Mouse (Mus musculus) heart, adult 2 months (tissue): ENCODE results near the gene Snrpf. TPM values are rescaled to one million over a fixed set of nuclear protein-coding genes. Genes with fewer than 3 reads are reported as not detected.

Experiments used
- DNase-seq, 2 experiments: peaks; one replicate each; pipeline ENCODE4 v3.0.0; 2021
- H3K27ac ChIP-seq: fragments of 200-600 bp; 2 replicates; pipeline ENCODE4 v1.8.1; 2022
- H3K27me3 ChIP-seq: fragments of 200-500 bp; 2 replicates; pipeline ENCODE4 v1.6.1; 2012; ENCODE audit warnings: mild to moderate bottlenecking, low read length, inconsistent platforms, mixed read lengths; ENCODE audit not compliant: control insufficient read depth, insufficient read depth
- H3K36me3 ChIP-seq: fragments of 200-500 bp; 2 replicates; pipeline ENCODE4 v1.6.1; 2012; ENCODE audit warnings: low read length, inconsistent platforms; ENCODE audit not compliant: control insufficient read depth, insufficient read depth
- H3K4me1 ChIP-seq: fragments of 200-500 bp; 2 replicates; pipeline ENCODE4 v1.6.1; 2011; ENCODE audit warnings: low read length; ENCODE audit not compliant: control insufficient read depth, insufficient read depth
- H3K4me3 ChIP-seq: fragments of 200-600 bp; 2 replicates; pipeline ENCODE4 v1.8.1; 2022
- H3K79me2 ChIP-seq: fragments of 200-500 bp; replicated peaks from 2 replicates; pipeline ENCODE4 v1.6.1; 2012; ENCODE audit warnings: mild to moderate bottlenecking, inconsistent platforms, low read length, moderate library complexity, mixed read lengths; ENCODE audit not compliant: control insufficient read depth, insufficient read depth
- H3K9ac ChIP-seq: fragments of 200-500 bp; 2 replicates; pipeline ENCODE4 v1.6.1; 2012; ENCODE audit warnings: low read depth, mild to moderate bottlenecking, control low read depth, inconsistent platforms, low read length, mixed read lengths
- CTCF ChIP-seq: fragments of 200-600 bp; IDR thresholded peaks from 2 replicates; pipeline ENCODE4 v1.8.1; 2022; ENCODE audit warnings: antibody characterized with exemption, mild to moderate bottlenecking, moderate library complexity
- EP300 ChIP-seq: fragments of 200-500 bp; IDR thresholded peaks from 2 replicates; pipeline ENCODE4 v1.6.1; 2011; ENCODE audit warnings: low read depth, low read length, control low read depth; ENCODE audit not compliant: insufficient read depth
- POLR2A ChIP-seq: fragments of 200-500 bp; IDR thresholded peaks from 2 replicates; pipeline ENCODE4 v1.6.1; 2011; ENCODE audit warnings: mild to moderate bottlenecking, low read depth, low read length, control low read depth; ENCODE audit not compliant: insufficient read depth
- WGBS: fragments of 180-500 bp; shearing (Covaris S2); methylation state at CpG from one replicate; pipeline ENCODE4 v1.1.7; 2018; 5-methylcytosine and 5-hydroxymethylcytosine counted together
- intact Hi-C: fragments of 180-260 bp; cut with DNase I; formaldehyde crosslinking; loops from one replicate; pipeline ENCODE4 v1.15.1; 2025
- polyA plus RNA-seq: library from polyadenylated mRNA; depleted of rRNA; stranded (reverse); fragments of >200 nt; gene quantifications from 2 replicates; pipeline ENCODE4 v1.2.3, GENCODE M21; 2012
- total RNA-seq, 2 experiments: library from RNA; stranded (reverse); gene quantifications; 2 replicates each; pipeline ENCODE4 v1.2.3; 2021

Snrpf gene
- total and polyA plus RNA-seq, 3 experiments, result 9.6 to 20.5 (median 11.3) TPM

DNA sequence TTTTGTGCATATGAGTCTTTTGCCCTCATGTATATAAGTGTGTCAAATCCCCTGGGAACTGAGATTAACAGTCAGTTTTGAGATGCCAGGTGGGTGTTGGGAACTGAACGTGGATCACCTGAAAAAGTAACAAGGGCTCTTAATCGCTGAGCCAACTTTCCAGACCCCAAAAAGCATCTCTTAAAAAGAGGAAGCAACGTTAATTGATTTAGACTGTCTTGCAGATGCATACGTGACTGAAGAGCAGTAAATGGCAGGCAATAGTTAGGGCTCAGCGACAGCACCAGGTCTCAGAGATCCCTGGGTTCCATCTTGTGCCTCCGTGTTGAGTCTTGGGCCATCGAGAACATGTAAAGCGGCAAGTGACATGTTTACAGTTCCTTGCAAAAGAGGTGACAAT lies 36.9 kb downstream of the Snrpf start:
- no peaks in the 10 kb centered on the region for H3K4me1 ChIP-seq
- H3K4me3 ChIP-seq, result no peak overlapping the region
- no peak for DNase-seq
- H3K9ac ChIP-seq, result no peak overlapping the region
- H3K36me3 ChIP-seq, result no peaks in the 10 kb centered on the region
- TF ChIP-seq CTCF (no peak), EP300 (no peak), POLR2A (no peak)
- no peaks in the 10 kb centered on the region for H3K27me3 ChIP-seq
- no peaks in the 10 kb centered on the region for H3K79me2 ChIP-seq
- intact Hi-C loops, result no loop called here
- WGBS, result 79% methylated on average over 8 of the region's 8 CpGs
- H3K27ac ChIP-seq, result no peak overlapping the region

DNA sequence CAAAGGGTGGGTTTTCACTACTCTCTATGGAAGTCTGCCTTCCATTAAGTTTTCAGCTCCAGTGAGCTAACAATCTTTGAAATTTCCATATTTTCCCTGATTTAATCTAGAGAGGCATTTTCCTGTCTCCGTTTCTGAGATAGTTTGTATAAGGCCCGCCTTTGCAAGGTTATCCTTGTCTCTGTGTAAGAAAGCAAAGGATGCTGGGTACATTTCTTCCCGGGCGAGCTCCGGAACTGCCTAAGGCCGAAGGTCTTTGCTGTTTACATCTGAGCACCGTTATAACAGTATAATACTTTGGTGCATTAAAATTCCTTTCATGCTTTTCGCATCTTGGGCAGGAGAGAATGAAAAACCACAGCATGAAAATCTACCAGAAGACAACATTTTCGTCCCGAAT lies 39.7 kb downstream of the Snrpf start:
- no peaks in the 10 kb centered on the region for H3K36me3 ChIP-seq

DNA sequence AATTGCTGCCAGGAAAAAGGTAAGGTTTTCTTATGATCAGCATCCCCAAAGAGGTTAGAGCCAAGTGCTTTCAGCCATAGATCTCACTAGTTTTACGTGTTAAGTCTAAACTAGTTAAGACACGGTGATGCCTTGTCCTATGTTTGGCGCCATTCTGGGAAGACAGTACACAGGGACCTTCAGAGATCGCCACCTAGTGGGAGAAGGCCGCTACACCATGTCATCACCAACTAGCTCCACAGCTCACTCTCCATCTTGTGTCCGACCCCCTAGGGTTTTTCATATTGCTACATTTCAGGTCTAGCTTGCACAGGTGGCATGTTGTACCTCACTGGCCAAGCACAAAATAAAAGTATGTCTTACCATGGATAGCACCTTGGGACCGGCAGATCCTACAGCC lies 40.5 kb downstream of the Snrpf start:
- TF ChIP-seq CTCF, result peak; percentile 99; the same call in 1 of the 2 replicates
- 0 out of 2 replicates have a peak, but pooled peaks have one; percentile 52 for TF ChIP-seq EP300
- TF ChIP-seq POLR2A, result no peak
- peak; percentile 70 to 80 for DNase-seq
- intact Hi-C loops, result loop anchor here (5.0 to 10.0 kb wide), 3 partner anchors 62 to 494 kb away; partner anchors contain the start of gene Hal
- Histone ChIP-seq H3K9ac (no peak overlapping the region), H3K4me1 (no peaks in the 10 kb centered on the region), H3K27me3 (no peaks in the 10 kb centered on the region), H3K79me2 (no peaks in the 10 kb centered on the region), H3K36me3 (no peaks in the 10 kb centered on the region), H3K4me3 (no peak overlapping the region), H3K27ac (no peak overlapping the region)
- 9% methylated on average over 7 of the region's 7 CpGs for WGBS

More for the DNA sequence above, 39.7 kb downstream of the Snrpf start:
- H3K27ac ChIP-seq, result no peak overlapping the region
- 81% methylated on average over 10 of the region's 10 CpGs for WGBS
- no peak overlapping the region for H3K9ac ChIP-seq
- no peak for DNase-seq
- H3K4me3 ChIP-seq, result no peak overlapping the region
- no peaks in the 10 kb centered on the region for H3K27me3 ChIP-seq
- no peaks in the 10 kb centered on the region for H3K79me2 ChIP-seq
- TF ChIP-seq POLR2A (no peak), CTCF (no peak), EP300 (no peak)
- intact Hi-C loops, result loop anchor here (5.0 to 10.0 kb wide), 3 partner anchors 63 to 495 kb away; partner anchors contain the start of gene Hal
- H3K4me1 ChIP-seq, result no peaks in the 10 kb centered on the region

DNA sequence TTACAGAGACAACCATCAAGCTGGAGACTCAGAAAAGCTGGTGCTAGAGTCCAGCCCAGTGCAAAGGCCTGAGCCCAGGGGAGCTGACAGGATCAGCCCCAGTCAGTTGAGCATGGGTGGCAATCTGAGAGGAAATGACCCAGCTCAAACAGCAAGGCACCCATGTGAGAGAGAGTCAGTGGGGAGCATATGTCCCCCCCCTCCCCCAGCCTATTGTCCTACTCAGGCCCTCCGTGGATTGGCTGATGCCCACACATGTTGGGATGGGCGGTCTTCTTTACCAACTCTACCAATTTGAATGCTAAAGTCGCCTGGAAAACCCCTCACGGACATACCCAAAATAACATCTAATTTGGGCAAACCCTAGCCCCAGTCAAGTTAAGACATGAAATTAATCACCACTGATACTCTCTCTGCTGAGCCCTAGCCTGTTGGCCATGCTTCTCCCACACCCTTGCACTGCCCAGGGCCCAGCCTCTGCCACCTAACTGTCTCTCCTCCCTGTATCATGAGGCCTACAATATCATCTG lies 41.7 kb downstream of the Snrpf start:
- H3K4me3 ChIP-seq, result no peak overlapping the region
- no peak overlapping the region for H3K27ac ChIP-seq
- intact Hi-C loops, result loop anchor here (5.0 to 10.0 kb wide), 3 partner anchors 61 to 493 kb away; partner anchors contain the start of gene Hal
- no peaks in the 10 kb centered on the region for H3K27me3 ChIP-seq
- 92% methylated on average over 4 of the region's 4 CpGs for WGBS
- no peak for DNase-seq
- H3K4me1 ChIP-seq, result no peaks in the 10 kb centered on the region
- no peaks in the 10 kb centered on the region for H3K79me2 ChIP-seq
- H3K9ac ChIP-seq, result no peak overlapping the region
- TF ChIP-seq EP300 (no peak), CTCF (no peak), POLR2A (no peak)
- no peaks in the 10 kb centered on the region for H3K36me3 ChIP-seq

DNA sequence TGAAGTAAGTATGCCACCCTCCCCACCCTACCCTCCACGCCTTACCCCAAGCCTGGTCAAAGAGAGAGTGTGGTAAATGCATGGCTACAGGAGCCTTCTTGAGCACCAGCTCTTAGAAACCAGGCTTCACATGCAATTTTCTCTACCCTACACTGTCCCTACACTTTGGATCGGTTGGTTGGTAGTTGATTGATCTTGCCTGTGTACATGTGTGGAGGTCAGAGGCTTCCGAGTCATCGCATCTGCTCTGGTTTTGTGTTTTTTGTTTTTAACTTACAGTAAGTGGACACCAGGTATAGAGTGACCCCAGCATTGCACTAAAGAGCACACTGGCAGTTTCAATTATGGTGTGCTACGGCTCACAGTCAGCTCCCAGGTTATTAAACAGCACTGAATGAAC lies 45.3 kb downstream of the Snrpf start:
- 82% methylated on average over 5 of the region's 5 CpGs for WGBS
- Histone ChIP-seq H3K27me3 (no peaks in the 10 kb centered on the region), H3K4me1 (peaks cover 3% of the 10 kb centered on the region), H3K36me3 (no peaks in the 10 kb centered on the region), H3K4me3 (no peak overlapping the region), H3K27ac (no peak overlapping the region), H3K9ac (no peak overlapping the region), H3K79me2 (no peaks in the 10 kb centered on the region)
- TF ChIP-seq CTCF (no peak), POLR2A (no peak)
- intact Hi-C loops, result loop anchor here (10.0 kb wide), 1 partner anchor 489 kb away; no protein-coding TSS in a partner anchor
- no peak for DNase-seq

DNA sequence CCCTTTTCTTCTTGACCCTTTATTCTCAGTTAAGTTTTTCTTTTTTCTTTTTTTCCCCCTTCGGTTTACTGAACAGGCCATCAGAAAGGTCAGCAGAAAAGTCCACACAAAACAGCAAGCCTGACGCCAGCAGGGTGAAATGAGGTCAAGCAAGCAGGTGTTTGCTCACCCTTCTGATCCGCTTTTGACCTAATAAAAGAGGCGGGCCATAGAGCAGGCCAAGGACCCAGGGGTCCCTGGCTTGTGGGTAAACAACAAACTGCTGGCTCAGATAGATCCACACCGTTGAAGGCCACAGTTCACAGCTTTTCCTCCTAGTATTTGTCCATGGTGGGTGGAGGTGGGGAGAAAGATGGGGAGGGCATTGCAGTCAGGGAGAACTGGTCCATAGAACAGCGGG lies 46.3 kb downstream of the Snrpf start:
- no peaks in the 10 kb centered on the region for H3K79me2 ChIP-seq
- DNase-seq, result no peak
- no peaks in the 10 kb centered on the region for H3K27me3 ChIP-seq
- H3K4me1 ChIP-seq, result peaks cover 3% of the 10 kb centered on the region
- TF ChIP-seq EP300 (no peak), CTCF (no peak), POLR2A (no peak)
- no peaks in the 10 kb centered on the region for H3K36me3 ChIP-seq
- H3K4me3 ChIP-seq, result no peak overlapping the region
- 81% methylated on average over 6 of the region's 6 CpGs for WGBS
- intact Hi-C loops, result loop anchor here (10.0 kb wide), 1 partner anchor 488 kb away; no protein-coding TSS in a partner anchor
- H3K9ac ChIP-seq, result no peak overlapping the region
- H3K27ac ChIP-seq, result no peak overlapping the region
